Mouse (Mus musculus): Measurements from ENCODE around the gene Prpsap2.

The Prpsap2 gene

GRCm38 (mm10) chr11:61715130-61715529, 46.8 kb downstream of the Prpsap2 start:
- 54% methylated on average over 6 of the region's 6 CpGs for WGBS

DNA sequence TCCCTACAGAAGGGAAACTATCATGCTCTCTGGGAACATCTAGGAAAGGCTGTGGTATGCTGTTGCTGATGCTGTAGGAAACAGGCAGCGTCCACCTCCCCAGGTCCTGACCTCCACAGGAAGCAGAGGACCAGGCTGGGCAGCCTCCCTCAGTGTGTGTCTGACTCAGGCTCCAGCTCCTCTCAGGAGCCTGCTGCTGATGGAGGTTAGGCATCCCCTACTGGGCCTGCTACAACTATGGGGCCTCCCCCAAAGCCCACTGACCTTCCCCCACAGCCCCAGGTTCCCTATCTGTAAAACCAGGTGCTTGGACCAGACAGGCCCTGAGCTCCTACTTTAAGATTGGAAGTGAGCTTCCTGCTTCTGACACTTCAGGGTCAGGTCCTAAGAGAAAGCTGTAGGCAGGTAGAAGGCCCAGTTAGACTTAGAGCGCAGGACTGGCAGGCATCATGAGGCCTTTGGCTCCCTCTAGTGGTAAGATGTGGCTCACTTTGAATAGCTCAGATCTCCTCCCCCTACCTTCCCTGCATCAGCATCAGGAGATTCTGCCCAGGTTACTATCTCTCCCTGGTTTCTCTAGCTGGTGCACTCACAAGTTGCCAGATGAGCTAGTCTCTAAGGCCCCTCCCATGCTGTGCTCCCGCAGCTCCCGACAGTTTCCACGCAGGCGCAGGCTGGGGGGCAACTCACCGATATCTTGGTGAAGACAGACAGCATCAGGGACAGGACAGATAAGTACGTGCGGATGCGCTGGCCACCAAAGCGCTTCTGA, 47.4 kb downstream of the Prpsap2 start:
- WGBS, result 45% methylated on average over 11 of the region's 11 CpGs

DNA sequence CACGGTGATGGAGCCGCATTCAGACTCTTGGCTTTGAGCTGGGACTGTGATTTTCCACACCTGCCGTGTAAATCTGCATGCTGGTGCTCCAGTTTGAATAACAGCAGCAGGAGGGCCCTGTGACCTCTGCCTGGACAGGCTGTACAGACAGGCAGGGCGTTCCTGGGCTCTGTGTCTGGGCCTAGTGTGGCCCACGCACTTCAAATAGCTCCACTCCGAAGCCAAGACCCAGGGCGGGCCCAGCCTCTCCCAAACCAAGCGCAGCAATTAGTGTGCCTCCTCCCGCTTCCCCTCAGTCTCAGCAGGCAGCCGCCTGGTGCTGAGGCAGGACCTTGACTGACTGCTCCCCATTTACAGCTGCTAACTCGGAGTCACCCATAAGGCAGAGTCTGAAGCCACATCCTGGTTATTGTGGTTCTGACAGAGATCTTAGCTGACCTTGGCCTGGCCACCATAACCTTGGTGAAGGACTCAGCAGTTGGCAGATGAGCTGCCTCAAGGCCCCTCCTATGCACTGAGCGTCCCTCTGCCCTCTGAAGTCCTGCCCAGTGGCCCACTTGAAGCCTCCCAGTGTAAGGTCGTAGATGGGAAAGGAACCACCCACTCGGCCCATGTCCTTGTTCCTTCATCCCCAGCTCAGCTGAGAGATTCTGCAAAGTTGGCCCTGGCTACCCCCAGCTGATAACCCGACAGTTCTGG, 48.6 kb downstream of the Prpsap2 start:
- 89% methylated on average over 15 of the region's 15 CpGs for WGBS

- 93% methylated on average over 3 of the region's 3 CpGs for WGBS
These were observed 53.0 kb downstream of the Prpsap2 start for GRCm38 (mm10) chr11:61708928-61709327.

- WGBS, result 86% methylated on average over 4 of the region's 4 CpGs
These were observed 55.7 kb downstream of the Prpsap2 start for GRCm38 (mm10) chr11:61706232-61706631.

GRCm38 (mm10) chr11:61705581-61705980, 56.3 kb downstream of the Prpsap2 start:
- 91% methylated on average over 2 of the region's 2 CpGs for WGBS

GRCm38 (mm10) chr11:61702494-61702893, 59.4 kb downstream of the Prpsap2 start:
- WGBS, result 93% methylated on average over 5 of the region's 5 CpGs

GRCm38 (mm10) chr11:61701696-61702095, 60.2 kb downstream of the Prpsap2 start:
- WGBS, result 85% methylated on average over 5 of the region's 5 CpGs

DNA sequence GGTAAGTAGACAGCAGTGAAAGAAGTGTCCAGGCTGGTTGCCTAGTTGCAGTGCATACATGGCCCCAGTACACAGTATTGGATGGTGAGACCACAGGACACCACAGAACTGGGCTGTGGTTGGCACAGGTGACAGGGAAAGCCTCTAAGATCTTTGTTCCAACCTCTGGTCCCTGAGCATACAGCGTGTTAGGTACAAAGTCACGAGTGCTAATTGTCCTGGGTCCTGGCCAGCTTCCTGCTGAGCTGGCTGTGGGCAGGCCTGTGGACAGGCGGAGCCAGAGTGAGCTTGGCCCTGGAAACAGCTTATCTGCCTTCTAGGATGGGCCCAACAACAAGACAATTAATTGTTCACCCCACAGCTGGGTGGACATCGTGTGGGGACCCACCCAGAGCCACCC, 62.0 kb downstream of the Prpsap2 start:
- WGBS, result 46% methylated on average over 4 of the region's 4 CpGs

- 95% methylated on average over 5 of the region's 5 CpGs for WGBS
These were observed 62.4 kb downstream of the Prpsap2 start for GRCm38 (mm10) chr11:61699460-61699859.

GRCm38 (mm10) chr11:61692996-61693395, 68.9 kb downstream of the Prpsap2 start:
- WGBS, result 84% methylated on average over 5 of the region's 5 CpGs

DNA sequence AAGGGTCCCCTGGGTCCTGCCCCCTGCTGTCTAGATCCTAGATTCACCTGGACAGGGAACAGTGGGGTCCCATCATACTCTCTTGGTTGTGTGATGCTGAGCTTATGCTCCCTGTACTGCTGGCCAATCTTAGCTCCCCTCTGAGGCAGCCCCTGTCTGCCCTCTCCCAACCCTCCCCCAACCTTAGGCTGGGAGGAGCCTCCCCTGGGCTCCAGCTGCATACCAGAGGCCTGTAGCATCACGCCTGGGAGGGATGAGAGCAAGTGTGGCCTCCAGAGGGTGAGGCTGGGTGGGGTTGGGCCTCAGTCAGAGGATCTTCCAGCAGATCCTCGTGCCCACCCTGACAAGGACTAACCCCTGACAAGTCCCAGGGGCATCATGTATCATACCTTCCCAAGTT, 74.3 kb downstream of the Prpsap2 start:
- WGBS, result 94% methylated on average over 2 of the region's 2 CpGs

DNA sequence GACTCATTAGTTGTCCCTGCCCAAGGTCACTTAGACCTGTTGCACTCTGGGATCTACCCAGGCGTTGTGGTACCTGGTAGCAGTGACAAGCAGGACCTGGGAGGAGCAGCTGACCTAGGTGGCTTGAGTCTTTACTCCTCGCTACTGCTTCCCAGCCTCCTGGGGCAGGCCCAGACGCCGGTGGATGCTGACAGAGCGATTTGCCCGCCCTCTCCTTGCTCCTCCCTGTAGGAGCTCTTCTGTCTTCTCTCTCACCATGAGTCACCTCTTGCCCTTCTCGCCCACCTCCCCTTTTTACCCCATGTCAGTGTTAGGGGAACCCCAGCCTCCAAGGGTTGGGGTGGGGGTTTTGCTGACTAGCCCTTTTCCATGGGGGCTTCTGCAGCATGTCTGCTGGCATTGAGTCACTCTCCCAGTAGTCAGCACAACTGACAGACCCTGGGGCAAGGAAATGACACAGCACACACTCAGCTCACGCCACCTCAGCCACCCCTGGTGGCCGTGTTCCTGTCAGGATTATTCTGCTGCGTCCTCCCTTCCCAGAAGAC, 74.9 kb downstream of the Prpsap2 start:
- WGBS, result 80% methylated on average over 10 of the region's 10 CpGs

- 82% methylated on average over 2 of the region's 2 CpGs for WGBS
These were observed 75.7 kb downstream of the Prpsap2 start for GRCm38 (mm10) chr11:61686141-61686540.

DNA sequence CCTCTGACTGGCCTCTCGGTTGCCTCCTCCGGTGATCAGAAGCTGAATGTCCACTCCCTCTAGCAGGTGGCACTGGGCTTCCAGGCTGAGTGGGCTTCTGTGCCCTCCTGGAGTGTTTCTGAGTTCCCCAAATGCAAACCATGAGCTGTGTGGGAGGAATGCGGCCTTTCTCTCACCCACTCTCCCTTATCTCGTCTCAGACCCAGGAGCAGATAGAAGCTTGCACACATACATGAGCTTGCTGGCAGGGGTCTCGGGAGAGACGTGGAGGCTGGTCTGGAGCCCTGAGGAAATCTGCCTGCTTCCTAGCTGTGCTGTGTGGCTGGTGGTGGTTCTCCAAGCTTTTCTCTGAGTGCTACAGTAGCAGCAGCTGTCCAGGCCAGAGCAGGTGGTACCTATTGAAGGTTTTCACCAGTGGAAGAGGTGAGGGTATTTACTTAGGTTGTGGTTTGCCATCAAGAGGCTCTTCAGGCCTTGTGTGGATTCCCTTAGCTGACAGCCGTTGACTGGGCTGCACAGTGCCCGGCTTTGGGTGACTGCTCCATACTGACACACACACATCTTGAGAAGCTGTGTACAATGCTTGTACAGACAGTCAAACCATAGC, 76.7 kb downstream of the Prpsap2 start:
- WGBS, result 83% methylated on average over 8 of the region's 8 CpGs

- 6% methylated on average over 76 of the region's 76 CpGs for WGBS
These were observed 77.8 kb downstream of the Prpsap2 start, which contains the start of gene Fam83g for GRCm38 (mm10) chr11:61683907-61684731. Gene Fam83g, plus strand, starts transcription at chr11:61684091.
